Mouse (Mus musculus): ENCODE results near the gene Cfc1.

GRCm38 (mm10) chr1:34522850-34523244, 12.6 kb upstream of the Cfc1 start:
- TF ChIP-seq ZNF384 (IDR thresholded peaks at IDR 0.05; ENCODE audit: low read depth, low read length) (no peak), ZC3H11A (IDR thresholded peaks at IDR 0.05; ENCODE audit: borderline replicate concordance, low read depth, low read length) (no peak), CHD2 (IDR thresholded peaks at IDR 0.05; ENCODE audit: low read depth, low read length) (no peak)
